Mouse (Mus musculus): ENCODE data around the gene Olfr807.

Gene Olfr807

GRCm38 (mm10) chr10:129757693-129758092 is at the start of gene Olfr807:
TSS of gene Olfr807 (minus strand) at chr10:129757793.
- DNase-seq (ENCODE audit: low spot score) = no peak

GRCm38 (mm10) chr10:129804296-129804695 is 46.7 kb upstream of the Olfr807 start, which contains the start of gene Olfr811:
TSS of gene Olfr811 (minus strand) at chr10:129804396.
- DNase-seq (ENCODE audit: low spot score) = no peak

- DNase-seq (ENCODE audit: low spot score) = no peak
Measured at GRCm38 (mm10) chr10:129794817-129795216, 37.2 kb upstream of the Olfr807 start, which contains the start of gene Olfr810. TSS of gene Olfr810 (minus strand) at chr10:129794917.

GRCm38 (mm10) chr10:129778123-129778522 is 20.5 kb upstream of the Olfr807 start:
- no peak for DNase-seq (ENCODE audit: low spot score)

GRCm38 (mm10) chr10:129774338-129774737 is 16.7 kb upstream of the Olfr807 start, which contains the start of gene Olfr809:
TSS of gene Olfr809 (plus strand) at chr10:129774638.
- no peak for DNase-seq (ENCODE audit: low spot score)

GRCm38 (mm10) chr10:129765182-129765581 is 7.6 kb upstream of the Olfr807 start, which contains the start of gene Olfr808:
TSS of gene Olfr808 (plus strand) at chr10:129765482.
- DNase-seq (ENCODE audit: low spot score) = no peak

GRCm38 (mm10) chr10:129741821-129742220 is 15.8 kb downstream of the Olfr807 start, which contains the start of gene Olfr806:
TSS of gene Olfr806 (minus strand) at chr10:129741921.
- DNase-seq (ENCODE audit: low spot score) = no peak

- no peak for DNase-seq (ENCODE audit: low spot score)
Measured at GRCm38 (mm10) chr10:129729275-129729674, 28.3 kb downstream of the Olfr807 start, which contains the start of gene Olfr805. TSS of gene Olfr805 (minus strand) at chr10:129729375.

All from testis, postnatal 14 days (tissue).